Mouse (Mus musculus) midbrain, embryonic 14.5 days (tissue): ENCODE results near the gene Rbms3. TPM values are rescaled to one million over a fixed set of nuclear protein-coding genes. Genes with fewer than 3 reads are reported as not detected.

Experiments
- ATAC-seq: fragments of 200-750 bp; cut with Nextera tagmentation; 2 replicates; pipeline ENCODE4 v1.8.0; 2017; ENCODE audit warnings: moderate number of reproducible peaks, moderate library complexity; ENCODE audit not compliant: low FRiP score, low TSS enrichment
- DNase-seq: peaks from one replicate; pipeline ENCODE4 v3.0.0-alpha.2; 2015
- H3K27ac ChIP-seq: fragments of 300-500 bp; sonication (generic); replicated peaks from 2 replicates; pipeline ENCODE4 v1.5.1; 2014; ENCODE audit warnings: mild to moderate bottlenecking, low read depth, low read length, moderate library complexity
- H3K27me3 ChIP-seq: fragments of 300-500 bp; sonication (generic); 2 replicates; pipeline ENCODE4 v1.6.1; 2014; ENCODE audit warnings: low read length, control low read depth, mixed read lengths; ENCODE audit not compliant: control insufficient read depth, insufficient read depth
- H3K36me3 ChIP-seq: fragments of 300-500 bp; sonication (generic); 2 replicates; pipeline ENCODE4 v1.6.1; 2014; ENCODE audit warnings: low read length, control low read depth; ENCODE audit not compliant: control insufficient read depth, insufficient read depth
- H3K4me1 ChIP-seq: fragments of 300-500 bp; sonication (generic); 2 replicates; pipeline ENCODE4 v1.6.1; 2014; ENCODE audit warnings: mild to moderate bottlenecking, antibody characterized with exemption, low read length, control low read depth; ENCODE audit not compliant: control insufficient read depth, insufficient read depth
- H3K4me2 ChIP-seq: fragments of 300-500 bp; sonication (generic); 2 replicates; pipeline ENCODE4 v1.6.1; 2014; ENCODE audit warnings: mild to moderate bottlenecking, low read length, moderate library complexity
- H3K4me3 ChIP-seq: fragments of 300-500 bp; sonication (generic); replicated peaks from 2 replicates; pipeline ENCODE4 v1.5.1; 2014; ENCODE audit warnings: low read depth, low read length
- H3K9ac ChIP-seq: fragments of 300-500 bp; sonication (generic); replicated peaks from 2 replicates; pipeline ENCODE4 v1.6.1; 2014; ENCODE audit warnings: mild to moderate bottlenecking, low read length, moderate library complexity
- H3K9me3 ChIP-seq: fragments of 300-500 bp; sonication (generic); 2 replicates; pipeline ENCODE4 v1.6.1; 2016; ENCODE audit warnings: low read length, control low read depth, mixed read lengths; ENCODE audit not compliant: control insufficient read depth
- WGBS: fragments of 180-500 bp; shearing (Covaris S2); extraction: QIAGEN DNeasy Blood & Tissue Kit; methylation state at CpG from one replicate; pipeline ENCODE4 v1.1.7; 2014; 5-methylcytosine and 5-hydroxymethylcytosine counted together
- polyA plus RNA-seq: library from polyadenylated mRNA; unstranded; fragments of >200 nt; fragmentation: Nextera tagmentation; extraction: Ambion mirVana; gene quantifications from 2 replicates; pipeline ENCODE4 v1.2.1, GENCODE M21; 2014

Rbms3 gene
- polyA plus RNA-seq, 1 experiment from 2014 or later, result 58.4 TPM

DNA sequence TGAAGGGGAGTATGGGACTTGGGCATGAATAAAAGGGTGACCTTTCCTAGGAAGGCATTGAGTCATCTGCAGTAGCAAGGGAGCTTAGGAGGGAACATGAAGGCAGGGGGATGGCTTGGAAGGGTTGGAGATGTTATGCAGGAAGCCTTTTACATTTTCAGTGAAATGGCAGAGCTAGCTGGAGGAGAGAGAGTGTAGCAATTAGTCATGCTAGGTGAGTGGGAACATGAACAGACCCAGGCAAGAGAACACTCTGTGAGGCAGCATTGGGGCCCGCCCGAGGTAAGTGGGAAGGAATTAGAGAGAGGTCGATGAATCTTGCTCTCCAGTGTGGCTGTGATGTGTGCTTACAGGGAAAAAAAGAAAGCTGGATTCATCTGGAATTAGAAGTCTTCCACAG is 477.8 kb downstream of the Rbms3 start:
- ATAC-seq (no peak), DNase-seq (no peak)
- H3K27me3 ChIP-seq, result no peaks in the 10 kb centered on the region
- no peak overlapping the region for H3K4me2 ChIP-seq
- H3K9ac ChIP-seq, result no peak overlapping the region
- H3K27ac ChIP-seq, result no peak overlapping the region
- no peak overlapping the region for H3K4me3 ChIP-seq
- WGBS, result 75% methylated on average over 3 of the region's 3 CpGs
- no peaks in the 10 kb centered on the region for H3K9me3 ChIP-seq
- H3K36me3 ChIP-seq, result no peaks in the 10 kb centered on the region
- peaks cover 6% of the 10 kb centered on the region; the same call in 1 of the 2 replicates for H3K4me1 ChIP-seq

DNA sequence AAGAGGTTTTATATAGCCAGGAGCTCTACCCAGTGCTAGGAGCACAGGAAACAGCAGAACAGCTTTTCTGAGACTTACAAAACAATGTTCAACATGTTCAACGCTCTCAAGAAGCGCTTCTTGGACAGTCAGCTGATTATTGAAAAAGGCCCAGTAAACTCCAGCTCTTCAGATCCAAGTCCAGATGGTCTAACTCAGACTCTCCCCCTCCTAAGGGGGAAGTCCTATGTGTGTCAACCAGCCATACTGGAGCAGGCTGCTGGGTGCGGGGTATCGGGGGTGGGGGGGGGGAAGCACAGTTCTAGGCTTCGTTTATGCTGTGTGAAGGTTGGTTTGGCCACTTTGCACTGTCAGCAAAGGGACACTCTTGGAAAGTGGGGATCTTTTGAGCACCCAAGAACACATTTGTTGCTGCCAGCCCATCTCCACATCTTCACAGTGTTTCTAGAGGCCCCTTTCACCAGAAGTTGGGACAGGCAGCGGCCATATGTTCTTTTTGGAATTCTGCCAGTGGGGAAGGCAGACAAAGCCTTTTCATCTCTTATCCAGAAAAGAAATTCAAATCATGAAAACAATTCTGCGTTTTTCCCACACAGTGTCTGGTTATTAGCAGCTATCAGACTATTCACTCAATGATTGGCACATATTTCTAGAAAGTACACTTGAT is 485.5 kb downstream of the Rbms3 start:
- Histone ChIP-seq H3K27ac (no peak overlapping the region), H3K27me3 (no peaks in the 10 kb centered on the region), H3K9me3 (no peaks in the 10 kb centered on the region), H3K9ac (no peak overlapping the region), H3K4me1 (peaks cover 4% of the 10 kb centered on the region; the same call in 1 of the 2 replicates), H3K4me3 (no peak overlapping the region), H3K36me3 (no peaks in the 10 kb centered on the region), H3K4me2 (no peak overlapping the region)
- ATAC-seq (no peak), DNase-seq (peak; percentile 39)
- 85% methylated on average over 7 of the region's 7 CpGs for WGBS

DNA sequence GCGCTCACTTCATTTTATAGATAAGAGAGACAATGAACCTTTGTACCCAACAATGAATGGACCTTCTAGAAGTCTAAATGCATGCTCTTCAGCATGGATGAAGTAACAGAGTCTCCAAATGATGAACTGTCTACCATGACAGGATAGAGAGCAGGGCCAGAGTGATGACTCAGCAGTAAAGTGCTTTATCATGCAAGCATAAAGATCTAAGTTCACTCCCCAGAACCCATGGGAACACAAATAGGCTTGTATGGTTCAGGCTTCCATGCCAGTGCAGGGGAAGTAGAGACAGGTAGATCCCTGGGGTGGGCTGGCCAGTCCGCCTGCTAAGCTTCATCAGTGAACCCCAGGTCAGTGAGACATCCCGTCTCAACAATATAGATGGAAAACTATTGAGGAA is 489.7 kb downstream of the Rbms3 start:
- Histone ChIP-seq H3K4me2 (no peak overlapping the region), H3K36me3 (no peaks in the 10 kb centered on the region), H3K27ac (no peak overlapping the region), H3K9me3 (no peaks in the 10 kb centered on the region), H3K9ac (no peak overlapping the region), H3K4me3 (no peak overlapping the region), H3K4me1 (no peaks in the 10 kb centered on the region; the same call in 1 of the 2 replicates), H3K27me3 (no peaks in the 10 kb centered on the region)
- 93% methylated on average over 3 of the region's 3 CpGs for WGBS
- DNase-seq, result no peak
- no peak for ATAC-seq

DNA sequence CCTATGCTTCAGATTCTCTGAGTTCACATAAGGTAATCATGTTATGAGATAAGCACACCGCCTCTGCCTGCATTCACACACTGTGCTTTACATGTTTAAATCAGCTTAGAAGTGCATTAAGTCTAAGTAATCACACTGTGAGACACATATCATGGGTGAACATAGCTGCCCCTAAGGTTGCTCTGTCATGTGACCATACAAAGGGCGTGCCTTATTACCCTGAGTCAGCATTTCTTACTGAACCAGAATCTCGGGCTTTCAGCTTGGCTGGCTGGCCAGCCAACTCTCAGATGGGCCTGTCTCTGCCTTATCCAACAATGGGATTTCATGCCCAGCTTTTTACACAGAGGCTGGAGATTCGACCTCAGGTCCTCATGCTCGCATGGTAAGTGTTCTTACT is 493.3 kb downstream of the Rbms3 start:
- DNase-seq, result no peak
- no peaks in the 10 kb centered on the region for H3K36me3 ChIP-seq
- 35% methylated on average over 5 of the region's 5 CpGs for WGBS
- H3K27me3 ChIP-seq, result no peaks in the 10 kb centered on the region
- H3K27ac ChIP-seq, result no peak overlapping the region
- no peak for ATAC-seq
- H3K9me3 ChIP-seq, result no peaks in the 10 kb centered on the region
- H3K4me1 ChIP-seq, result no peaks in the 10 kb centered on the region; the same call in 1 of the 2 replicates
- H3K4me3 ChIP-seq, result no peak overlapping the region
- no peak overlapping the region for H3K9ac ChIP-seq
- H3K4me2 ChIP-seq, result no peak overlapping the region

DNA sequence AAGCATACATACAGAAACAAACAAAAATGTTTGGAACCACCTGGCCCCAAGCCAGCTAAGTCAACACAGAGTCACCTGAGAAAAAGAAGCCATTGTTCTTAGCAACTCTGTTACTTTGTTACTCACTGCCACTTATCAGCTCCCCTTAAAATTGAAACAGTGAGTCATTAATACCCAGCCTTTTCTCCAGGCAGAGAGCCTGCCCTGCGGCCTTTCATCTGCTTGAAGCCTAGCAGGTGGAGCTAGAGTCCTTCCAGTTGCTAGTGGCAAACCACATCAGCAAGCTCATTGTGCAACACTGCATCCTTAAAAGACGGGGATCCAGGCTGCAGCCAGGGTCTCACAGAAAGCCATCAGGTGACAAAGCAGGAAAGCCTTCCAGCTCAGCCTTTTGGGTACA is 495.7 kb downstream of the Rbms3 start:
- Histone ChIP-seq H3K4me1 (no peaks in the 10 kb centered on the region; the same call in 1 of the 2 replicates), H3K36me3 (no peaks in the 10 kb centered on the region), H3K9me3 (no peaks in the 10 kb centered on the region), H3K4me2 (no peak overlapping the region), H3K4me3 (no peak overlapping the region), H3K27ac (no peak overlapping the region), H3K27me3 (no peaks in the 10 kb centered on the region), H3K9ac (no peak overlapping the region)
- no peak for ATAC-seq
- DNase-seq, result no peak
- WGBS, result 59% methylated on average over 2 of the region's 2 CpGs

DNA sequence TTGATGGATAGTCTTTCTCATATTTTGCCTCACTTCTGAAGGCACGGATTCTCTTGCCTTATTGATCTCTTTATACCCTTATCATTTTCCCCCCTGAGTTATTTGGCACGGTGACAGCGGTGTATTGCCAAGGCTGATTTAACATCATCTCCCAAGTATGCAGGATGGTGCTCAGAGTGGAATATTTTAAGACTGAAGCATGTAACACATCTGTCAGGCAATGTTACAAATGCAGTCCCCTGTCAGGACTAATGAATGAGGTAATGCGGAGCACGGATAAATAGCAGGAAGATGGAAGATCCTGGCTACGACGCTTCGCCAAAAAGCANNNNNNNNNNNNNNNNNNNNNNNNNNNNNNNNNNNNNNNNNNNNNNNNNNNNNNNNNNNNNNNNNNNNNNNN is 502.9 kb downstream of the Rbms3 start:
- no peak overlapping the region for H3K4me2 ChIP-seq
- H3K9ac ChIP-seq, result no peak overlapping the region
- H3K27ac ChIP-seq, result peak overlapping the region; percentile 32; the same call in 1 of the 2 replicates
- no peak overlapping the region for H3K4me3 ChIP-seq
- peak; percentile 60 for DNase-seq
- H3K36me3 ChIP-seq, result no peaks in the 10 kb centered on the region
- 43% methylated on average over 8 of the region's 8 CpGs for WGBS
- H3K4me1 ChIP-seq, result 0 out of 2 replicates have a peak, but pooled peaks cover 7% of the 10 kb centered on the region
- no peaks in the 10 kb centered on the region for H3K9me3 ChIP-seq
- no peaks in the 10 kb centered on the region for H3K27me3 ChIP-seq
- ATAC-seq, result no peak

DNA sequence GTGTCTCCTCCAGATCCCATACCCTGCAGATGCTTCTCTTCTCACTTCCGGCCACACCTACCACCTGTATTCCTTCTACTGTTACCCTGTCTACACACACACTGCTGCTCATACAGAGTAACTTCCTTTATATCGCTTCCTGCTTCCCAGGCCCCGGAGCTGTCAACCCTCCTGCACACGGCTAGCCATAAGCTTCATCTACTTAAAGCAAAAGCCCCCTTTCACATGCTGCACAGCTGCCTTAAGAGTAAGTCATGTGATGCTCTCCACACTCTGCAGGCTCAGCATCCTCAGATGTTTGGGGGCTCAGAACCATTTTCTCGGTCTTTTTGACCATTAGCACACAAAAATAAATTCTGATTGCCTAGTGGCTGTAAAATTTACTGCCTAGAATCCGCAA is 503.9 kb downstream of the Rbms3 start:
- Histone ChIP-seq H3K27ac (no peak overlapping the region), H3K36me3 (no peaks in the 10 kb centered on the region), H3K4me1 (0 out of 2 replicates have a peak, but pooled peaks cover 7% of the 10 kb centered on the region), H3K4me3 (no peak overlapping the region), H3K4me2 (no peak overlapping the region), H3K9ac (no peak overlapping the region), H3K27me3 (no peaks in the 10 kb centered on the region), H3K9me3 (no peaks in the 10 kb centered on the region)
- 81% methylated on average over 6 of the region's 6 CpGs for WGBS
- ATAC-seq, result no peak
- no peak for DNase-seq

DNA sequence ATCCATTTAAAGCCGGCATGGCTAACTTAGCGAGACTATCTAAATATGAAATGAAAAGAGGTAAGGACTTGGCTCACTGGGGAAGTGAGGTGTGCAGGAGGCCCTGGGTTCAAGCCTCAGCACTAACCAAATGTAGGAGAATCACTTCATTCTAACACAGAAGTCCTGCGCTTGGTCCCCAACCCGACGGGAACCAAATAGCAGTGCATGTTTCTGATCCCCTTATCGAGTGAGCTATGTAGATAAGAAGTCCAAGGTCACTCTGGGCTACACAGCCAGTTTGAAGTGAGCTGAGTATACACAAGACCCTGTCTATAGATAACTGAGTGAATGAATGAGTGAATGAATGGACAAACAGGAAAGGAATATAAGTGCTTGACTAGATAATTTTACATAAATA is 508.1 kb downstream of the Rbms3 start:
- Histone ChIP-seq H3K36me3 (no peaks in the 10 kb centered on the region), H3K27ac (no peak overlapping the region), H3K9ac (no peak overlapping the region), H3K4me1 (no peaks in the 10 kb centered on the region), H3K9me3 (no peaks in the 10 kb centered on the region), H3K27me3 (no peaks in the 10 kb centered on the region), H3K4me3 (no peak overlapping the region), H3K4me2 (no peak overlapping the region)
- DNase-seq (no peak), ATAC-seq (no peak)
- 93% methylated on average over 6 of the region's 6 CpGs for WGBS

DNA sequence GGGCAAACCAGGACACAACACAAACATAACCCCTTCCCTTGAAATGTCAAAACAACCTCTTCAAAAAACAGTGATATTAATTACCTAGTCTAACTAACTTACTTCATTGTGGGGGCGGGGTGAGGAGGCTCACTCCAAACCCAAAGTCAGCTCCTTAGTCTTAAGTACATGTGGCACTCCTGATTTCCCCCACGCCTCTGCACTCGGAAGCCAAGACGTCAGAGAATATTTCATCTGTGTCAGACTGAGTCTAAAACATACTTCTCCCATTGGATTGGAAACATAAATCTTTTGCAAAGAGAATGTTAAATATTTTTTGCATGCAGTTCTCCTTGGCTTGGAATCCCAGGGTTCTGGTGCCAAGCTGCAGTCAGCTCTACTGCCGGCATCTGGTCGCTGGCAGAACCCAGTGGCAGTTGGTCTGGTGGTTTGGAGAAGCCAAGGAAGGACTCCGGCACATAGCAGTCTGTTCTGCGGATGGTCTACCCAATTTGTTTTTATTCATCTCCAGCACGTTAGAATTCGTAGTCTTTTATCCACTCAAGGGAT is 512.5 kb downstream of the Rbms3 start:
- 94% methylated on average over 10 of the region's 10 CpGs for WGBS
- Histone ChIP-seq H3K36me3 (no peaks in the 10 kb centered on the region), H3K27me3 (no peaks in the 10 kb centered on the region), H3K4me2 (no peak overlapping the region), H3K9me3 (no peaks in the 10 kb centered on the region), H3K4me3 (no peak overlapping the region), H3K27ac (no peak overlapping the region), H3K9ac (no peak overlapping the region), H3K4me1 (no peaks in the 10 kb centered on the region)
- DNase-seq (no peak), ATAC-seq (no peak)
